Mouse (Mus musculus) cerebellum, postnatal 36 days (tissue): ENCODE measurements around the gene Fgf4.
"Not testable (repeated sequence)": the region's sequence is repeated elsewhere in the genome, so short reads cannot be mapped to it uniquely, and the experiment has no call there.

ENCODE experiments used
- DNase-seq, 2 experiments: peaks; one replicate each; pipeline ENCODE4 v3.0.0; 2021 to 2022; ENCODE audit warnings: mixed read lengths in 2 of 2

The Fgf4 gene

GRCm38 (mm10) chr7:144867161-144867560, 20.0 kb downstream of the Fgf4 start:
- DNase-seq: no peak

DNA sequence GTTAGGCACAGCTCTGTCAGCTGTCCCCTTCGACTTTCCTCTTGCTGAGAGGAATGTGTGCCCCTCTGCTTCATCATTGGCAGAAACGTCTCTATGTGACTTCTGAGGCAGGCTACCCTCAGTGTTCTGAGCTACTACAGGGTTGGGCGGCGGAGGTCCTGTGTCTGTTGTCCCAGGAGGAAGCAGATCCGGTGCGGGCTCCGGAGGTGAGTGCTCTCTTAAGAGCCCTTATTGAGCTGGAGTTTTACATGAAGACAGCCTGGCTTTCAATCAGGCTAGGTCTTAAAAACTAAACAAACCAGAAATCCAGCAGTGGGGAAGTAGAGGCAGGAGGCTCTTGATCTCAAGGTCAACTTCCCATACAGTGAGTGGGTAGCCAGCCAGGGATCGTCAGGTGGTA, 20.4 kb downstream of the Fgf4 start:
- no peak for DNase-seq

DNA sequence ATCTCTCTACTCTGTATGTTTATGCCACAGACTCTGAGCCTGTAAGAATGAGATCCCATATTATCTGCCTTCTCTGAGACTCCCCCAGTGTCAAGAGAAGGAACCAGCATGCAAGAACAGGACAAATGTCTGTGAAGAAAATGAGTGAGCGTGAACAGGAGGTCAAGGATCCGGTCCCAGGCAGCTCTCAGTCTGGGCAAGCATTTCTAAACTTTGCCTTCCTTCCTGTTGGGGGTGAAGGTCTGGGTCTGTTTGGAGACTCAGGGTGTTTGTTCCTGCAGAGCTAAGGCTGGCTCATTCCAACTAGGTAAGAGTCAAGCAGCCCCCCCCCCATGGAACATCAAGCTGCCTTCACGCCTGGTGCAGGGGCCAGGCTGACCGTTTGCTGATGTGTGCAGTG, 25.3 kb downstream of the Fgf4 start:
- no peak for DNase-seq

- DNase-seq: no peak
Observed at GRCm38 (mm10) chr7:144873160-144873559, 26.0 kb downstream of the Fgf4 start.

GRCm38 (mm10) chr7:144874226-144874625, 27.1 kb downstream of the Fgf4 start:
- DNase-seq: no peak

DNA sequence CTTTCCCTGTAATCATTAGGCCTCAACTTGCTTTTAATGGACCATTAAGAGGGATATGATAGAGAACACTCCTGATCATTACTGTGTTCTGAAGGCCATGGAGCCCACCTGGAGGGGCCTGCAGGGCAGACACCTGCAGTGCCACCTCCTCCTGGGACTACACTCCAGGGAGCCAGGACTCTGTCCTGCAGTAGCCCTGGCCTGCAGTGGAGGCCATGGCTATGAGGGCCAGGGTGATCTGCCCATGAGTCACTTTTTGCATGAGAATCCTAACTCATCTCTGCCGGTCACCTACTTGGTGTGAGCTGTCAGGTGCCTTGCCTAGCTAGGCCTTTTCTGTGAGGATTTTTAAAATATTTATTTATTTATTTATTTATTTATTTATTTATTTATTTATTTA, 31.2 kb downstream of the Fgf4 start:
- DNase-seq: no peak

- DNase-seq: no peak
Observed at GRCm38 (mm10) chr7:144883106-144883505, 35.9 kb downstream of the Fgf4 start.

- DNase-seq: no peak
Observed at GRCm38 (mm10) chr7:144887672-144888071, 40.5 kb downstream of the Fgf4 start.

GRCm38 (mm10) chr7:144888564-144889299, 41.6 kb downstream of the Fgf4 start:
- no peak for DNase-seq

GRCm38 (mm10) chr7:144890661-144891060, 43.5 kb downstream of the Fgf4 start:
- DNase-seq: not testable (repeated sequence)

DNA sequence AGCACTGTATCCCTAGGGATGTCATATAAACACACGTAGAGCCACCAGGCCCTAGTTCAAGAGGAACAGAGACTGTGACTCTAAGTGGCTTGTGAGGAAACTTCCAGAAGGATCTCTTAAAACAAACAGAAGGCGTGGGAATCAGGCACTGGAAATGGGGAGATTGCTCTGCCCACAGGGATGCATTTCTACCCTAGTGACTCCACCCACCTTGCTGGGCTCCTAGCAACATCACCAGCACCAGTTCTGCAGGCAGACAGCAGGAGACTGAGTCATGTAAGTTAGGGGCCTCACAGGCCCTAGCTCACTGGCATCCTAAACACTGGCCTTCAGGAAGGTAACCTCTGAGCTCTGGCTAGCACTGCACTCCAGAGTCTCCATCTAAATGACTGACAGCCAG, 44.7 kb downstream of the Fgf4 start:
- DNase-seq: no peak

GRCm38 (mm10) chr7:144892322-144892721, 45.2 kb downstream of the Fgf4 start:
- no peak for DNase-seq

GRCm38 (mm10) chr7:144894191-144894590, 47.0 kb downstream of the Fgf4 start:
- DNase-seq: peak; percentile 16 to 33

- DNase-seq: no peak
Observed at GRCm38 (mm10) chr7:144894706-144895105, 47.5 kb downstream of the Fgf4 start.

- peak; percentile 75 to 77 for DNase-seq
Observed at GRCm38 (mm10) chr7:144895305-144896111, 48.3 kb downstream of the Fgf4 start.

DNA sequence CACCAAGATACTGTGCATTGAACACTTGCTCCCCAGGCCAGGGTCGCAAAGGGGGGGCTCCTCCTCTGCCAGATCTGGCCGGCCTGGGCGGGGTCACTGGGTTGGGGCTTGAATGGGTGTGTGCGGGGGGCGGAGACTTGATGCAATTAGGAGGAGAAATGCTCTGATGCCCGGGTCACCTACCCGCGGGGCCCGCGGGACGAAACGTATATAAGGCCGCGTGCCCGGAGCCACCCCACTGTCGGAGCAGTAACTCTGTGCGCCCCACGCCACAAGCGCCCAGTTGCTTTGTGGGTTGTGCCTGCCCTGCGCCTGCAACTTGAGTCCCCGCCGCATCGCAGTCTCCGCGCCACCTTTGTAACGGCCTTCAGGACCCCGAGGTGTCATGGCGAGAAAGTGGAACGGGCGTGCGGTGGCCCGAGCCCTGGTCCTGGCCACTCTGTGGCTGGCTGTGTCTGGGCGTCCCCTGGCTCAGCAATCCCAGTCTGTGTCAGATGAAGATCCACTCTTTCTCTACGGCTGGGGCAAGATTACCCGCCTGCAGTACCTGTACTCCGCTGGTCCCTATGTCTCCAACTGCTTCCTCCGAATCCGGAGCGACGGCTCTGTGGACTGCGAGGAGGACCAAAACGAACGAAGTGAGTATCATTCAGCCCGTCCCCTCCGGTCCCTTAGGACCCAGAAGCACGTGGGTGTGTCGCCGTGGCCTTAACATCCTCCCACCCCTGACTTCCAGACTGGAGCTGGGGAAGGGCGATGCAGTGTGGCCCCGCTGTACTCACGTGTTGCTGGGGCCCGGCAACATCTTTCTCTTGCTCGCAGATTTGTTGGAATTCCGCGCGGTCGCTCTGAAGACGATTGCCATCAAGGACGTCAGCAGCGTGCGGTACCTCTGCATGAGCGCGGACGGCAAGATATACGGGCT, 49.4 kb downstream of the Fgf4 start, which contains the start of gene Fgf15:
TSS of gene Fgf15 (plus strand) at position 238 of the 925 bp plus-strand sequence.
- peak in 1 of 2 experiments; percentile 13 for DNase-seq

- DNase-seq: no peak
Observed at GRCm38 (mm10) chr7:144898506-144898905, 51.3 kb downstream of the Fgf4 start.

DNA sequence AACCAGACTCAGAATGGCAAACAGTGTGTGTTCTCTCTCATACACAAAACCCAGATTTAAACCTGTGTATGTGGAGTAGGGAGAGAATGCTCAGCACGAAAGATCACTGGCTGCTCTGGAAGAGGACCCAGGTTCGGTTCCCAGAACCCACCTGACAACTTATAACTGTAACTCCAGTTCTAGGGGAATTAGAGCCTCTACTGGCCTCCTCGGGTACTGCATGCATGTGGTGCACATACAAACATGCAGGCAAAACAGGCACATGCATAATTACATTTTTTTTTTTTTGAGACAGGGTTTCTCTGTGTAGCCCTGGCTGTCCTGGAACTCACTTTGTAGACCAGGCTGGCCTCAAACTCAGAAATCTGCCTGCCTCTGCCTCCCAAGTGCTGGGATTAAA, 58.3 kb downstream of the Fgf4 start:
- not testable (repeated sequence) for DNase-seq

DNA sequence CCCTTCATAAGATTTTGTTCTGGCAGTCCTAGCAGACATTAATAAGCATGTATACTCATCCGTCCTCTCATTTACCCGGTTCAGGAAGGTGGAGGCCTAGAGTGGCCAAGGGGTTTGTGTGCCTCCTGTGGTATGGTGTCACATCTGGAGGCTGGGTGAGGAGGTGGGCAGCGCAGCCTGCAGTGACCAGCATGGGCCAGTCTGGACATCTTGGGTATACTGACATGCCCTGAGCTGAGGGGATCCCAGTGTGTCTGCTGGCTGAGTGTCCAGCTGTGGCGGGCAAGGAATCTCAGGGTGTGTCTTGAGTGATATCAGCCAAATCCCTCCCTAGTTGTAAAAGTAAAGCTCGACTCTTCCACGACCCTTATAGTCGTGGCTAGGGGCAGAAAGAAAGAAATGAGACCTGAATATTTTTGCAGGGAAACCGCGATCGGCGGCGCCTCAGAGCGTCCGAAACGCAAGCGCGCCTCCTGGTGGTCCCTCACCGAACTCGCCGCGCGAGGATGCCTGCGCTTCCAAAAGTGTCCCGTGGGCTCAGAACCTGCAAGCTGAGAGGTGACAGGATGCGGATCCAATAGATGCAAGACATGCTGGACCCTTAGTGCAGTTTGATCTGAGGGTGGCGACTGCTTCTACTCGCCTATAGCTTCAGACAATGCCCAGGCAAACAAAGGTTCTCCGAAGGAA, 59.7 kb downstream of the Fgf4 start:
- peak; percentile 63 to 72 for DNase-seq

DNA sequence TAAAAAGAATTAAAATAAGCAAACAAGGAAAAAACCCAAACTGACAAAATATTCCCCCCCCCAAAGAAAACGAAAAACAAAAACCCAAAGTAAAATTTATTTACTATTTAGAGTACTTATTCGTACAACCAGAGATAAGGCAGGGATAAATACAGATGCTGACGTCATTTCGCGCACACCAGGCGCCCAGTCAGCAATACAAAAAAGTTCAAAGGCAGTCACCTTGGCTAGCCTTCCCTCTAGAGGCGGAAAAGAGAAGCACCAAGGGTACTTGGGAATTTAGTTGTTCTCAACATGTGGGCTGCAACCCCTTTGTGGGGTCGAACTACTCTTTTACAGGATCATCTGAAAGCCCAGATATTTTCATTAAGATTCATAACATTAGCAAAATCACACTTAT, 60.6 kb downstream of the Fgf4 start:
- DNase-seq: no peak

DNA sequence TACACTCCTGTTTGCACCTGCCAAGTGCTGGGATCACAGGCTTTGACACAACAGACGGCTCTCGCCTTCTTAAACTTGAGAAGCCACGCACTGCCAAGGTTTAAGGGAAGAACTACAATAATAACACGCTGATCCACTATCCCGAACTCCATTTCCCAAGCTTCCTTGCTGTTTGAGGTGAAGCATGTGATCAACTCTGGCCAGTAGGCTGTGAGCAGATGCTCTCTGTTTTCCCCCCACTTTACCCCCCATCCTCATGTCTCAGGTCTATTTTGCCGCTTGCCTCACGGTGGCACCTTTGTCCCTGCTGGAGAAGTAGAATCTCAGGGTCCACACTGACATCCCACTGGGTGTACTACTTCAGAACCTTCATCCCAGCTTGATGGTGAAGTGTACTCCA, 61.5 kb downstream of the Fgf4 start:
- DNase-seq: peak in 1 of 2 experiments; percentile 15

GRCm38 (mm10) chr7:144911121-144911520, 64.0 kb downstream of the Fgf4 start:
- DNase-seq: no peak
